Mouse (Mus musculus) gastrocnemius, postnatal 14 days (tissue): ENCODE measurements around the gene Plxna4. TPM values are rescaled to one million over a fixed set of nuclear protein-coding genes. Genes with fewer than 3 reads are reported as not detected.
A peak's percentile ranks its signal among the peaks of the same experiment; 100 is the strongest.

Experiments used
- DNase-seq: peaks from one replicate; pipeline ENCODE4 v3.0.0; 2021; ENCODE audit warnings: mixed read lengths
- intact Hi-C: fragments of 180-260 bp; cut with DNase I; formaldehyde crosslinking; loops from one replicate; pipeline ENCODE4 v1.15.1; 2025; ENCODE audit warnings: low total_unique reads
- total RNA-seq, 2 experiments: library from RNA; stranded (reverse); gene quantifications; 2 replicates each; pipeline ENCODE4 v1.2.3; 2021

Gene Plxna4
- total RNA-seq, 2 experiments from 2014 or later = 2.8 to 3.4 TPM

- DNase-seq = peak; percentile 34
These were observed 267.7 kb downstream of the Plxna4 start for GRCm38 (mm10) chr6:32320254-32320653.

GRCm38 (mm10) chr6:32317470-32317869 lies 270.5 kb downstream of the Plxna4 start:
- intact Hi-C loops = loop anchor here (5.0 kb wide), 1 partner anchor 380 kb away; no protein-coding TSS in a partner anchor
- DNase-seq = no peak

More at GRCm38 (mm10) chr6:32320254-32320653, 267.7 kb downstream of the Plxna4 start:
- intact Hi-C loops = no loop called here

GRCm38 (mm10) chr6:32315011-32315450 lies 273.0 kb downstream of the Plxna4 start:
- intact Hi-C loops = loop anchor here (5.0 kb wide), 1 partner anchor 378 kb away; no protein-coding TSS in a partner anchor

GRCm38 (mm10) chr6:32309147-32309546 lies 278.8 kb downstream of the Plxna4 start:
- intact Hi-C loops = no loop called here
- no peak for DNase-seq

More at GRCm38 (mm10) chr6:32315011-32315450, 273.0 kb downstream of the Plxna4 start:
- no peak for DNase-seq

- no peak for DNase-seq
- intact Hi-C loops = no loop called here
These were observed 287.4 kb downstream of the Plxna4 start for GRCm38 (mm10) chr6:32300611-32301010.

- intact Hi-C loops = no loop called here
- no peak for DNase-seq
These were observed 306.5 kb downstream of the Plxna4 start for GRCm38 (mm10) chr6:32281457-32281856.

- intact Hi-C loops = no loop called here
These were observed 307.3 kb downstream of the Plxna4 start for GRCm38 (mm10) chr6:32280728-32281127.

GRCm38 (mm10) chr6:32271463-32271862 lies 316.5 kb downstream of the Plxna4 start:
- intact Hi-C loops = no loop called here
- DNase-seq = peak; percentile 10

More at GRCm38 (mm10) chr6:32280728-32281127, 307.3 kb downstream of the Plxna4 start:
- no peak for DNase-seq

- no peak for DNase-seq
- intact Hi-C loops = no loop called here
These were observed 321.9 kb downstream of the Plxna4 start for GRCm38 (mm10) chr6:32266085-32266484.

GRCm38 (mm10) chr6:32261339-32261738 lies 326.7 kb downstream of the Plxna4 start:
- no peak for DNase-seq
- intact Hi-C loops = no loop called here

- DNase-seq = no peak
- intact Hi-C loops = no loop called here
These were observed 327.7 kb downstream of the Plxna4 start for GRCm38 (mm10) chr6:32260341-32260740.

- intact Hi-C loops = no loop called here
These were observed 332.8 kb downstream of the Plxna4 start for GRCm38 (mm10) chr6:32255191-32255590.

GRCm38 (mm10) chr6:32252168-32252567 lies 335.8 kb downstream of the Plxna4 start:
- DNase-seq = no peak
- intact Hi-C loops = no loop called here

More at GRCm38 (mm10) chr6:32255191-32255590, 332.8 kb downstream of the Plxna4 start:
- DNase-seq = no peak

GRCm38 (mm10) chr6:32251674-32252073 lies 336.3 kb downstream of the Plxna4 start:
- intact Hi-C loops = no loop called here
- no peak for DNase-seq

- DNase-seq = no peak
- intact Hi-C loops = no loop called here
These were observed 342.0 kb downstream of the Plxna4 start for GRCm38 (mm10) chr6:32246036-32246435.

GRCm38 (mm10) chr6:32243040-32243439 lies 345.0 kb downstream of the Plxna4 start:
- intact Hi-C loops = no loop called here
- no peak for DNase-seq

- DNase-seq = no peak
These were observed 356.6 kb downstream of the Plxna4 start for GRCm38 (mm10) chr6:32231383-32231782.

GRCm38 (mm10) chr6:32226636-32227035 lies 361.4 kb downstream of the Plxna4 start:
- DNase-seq = no peak
- intact Hi-C loops = no loop called here

More at GRCm38 (mm10) chr6:32231383-32231782, 356.6 kb downstream of the Plxna4 start:
- intact Hi-C loops = no loop called here

- intact Hi-C loops = no loop called here
- no peak for DNase-seq
These were observed 363.8 kb downstream of the Plxna4 start for GRCm38 (mm10) chr6:32224007-32224703.

- intact Hi-C loops = no loop called here
- DNase-seq = no peak
These were observed 367.2 kb downstream of the Plxna4 start for GRCm38 (mm10) chr6:32220765-32221164.

- intact Hi-C loops = no loop called here
- no peak for DNase-seq
These were observed 369.4 kb downstream of the Plxna4 start for GRCm38 (mm10) chr6:32218544-32218943.
